Mouse (Mus musculus): ENCODE measurements around the gene Mpi. TPM values are rescaled to one million over a fixed set of nuclear protein-coding genes. Genes with fewer than 3 reads are reported as not detected.

Mpi gene
- polyA plus RNA-seq, 1 experiment from 2014 or later: 66.9 TPM

- Histone ChIP-seq H3K4me1 (peaks cover 41% of the 10 kb centered on the region), H3K27ac (no peak overlapping the region), H3K9me3 (no peaks in the 10 kb centered on the region), H3K27me3 (ENCODE audit: poor library complexity, severe bottlenecking) (no peaks in the 10 kb centered on the region), H3K36me3 (replicated peaks) (no peaks in the 10 kb centered on the region), H3K4me3 (no peak overlapping the region)
- no peak for DNase-seq (ENCODE audit: extremely low spot score, low spot score)
- 93% methylated on average over 4 of the region's 4 CpGs for WGBS
Observed at GRCm38 (mm10) chr9:57558625-57559024, 6.1 kb upstream of the Mpi start.

GRCm38 (mm10) chr9:57557215-57557614 is 4.7 kb upstream of the Mpi start:
- no peak for DNase-seq (ENCODE audit: extremely low spot score, low spot score)
- no peaks in the 10 kb centered on the region for H3K36me3 ChIP-seq (replicated peaks)
- peaks cover 40% of the 10 kb centered on the region for H3K4me1 ChIP-seq
- 83% methylated on average over 3 of the region's 3 CpGs for WGBS
- no peak overlapping the region for H3K27ac ChIP-seq
- no peaks in the 10 kb centered on the region for H3K27me3 ChIP-seq (ENCODE audit: poor library complexity, severe bottlenecking)
- no peaks in the 10 kb centered on the region for H3K9me3 ChIP-seq
- H3K4me3 ChIP-seq: no peak overlapping the region

DNA sequence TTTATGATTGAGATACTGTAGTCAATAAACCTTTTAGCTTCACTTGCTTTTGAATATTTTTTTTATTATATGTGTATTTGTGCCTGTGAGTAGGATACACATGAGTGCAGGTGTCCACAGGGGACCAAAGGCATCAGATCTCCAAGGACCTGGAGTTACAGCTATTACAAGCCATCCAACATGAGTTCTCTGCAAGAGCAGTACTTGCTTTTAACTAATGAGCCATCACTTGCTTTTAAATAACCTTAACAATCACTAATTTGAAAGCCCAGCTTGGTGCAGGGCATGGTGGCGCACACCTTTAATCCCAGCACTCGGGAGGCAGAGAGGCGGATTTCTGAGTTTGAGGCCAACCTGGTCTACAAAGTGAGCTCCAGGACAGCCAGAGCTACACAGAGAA is 2.2 kb upstream of the Mpi start:
- DNase-seq (ENCODE audit: extremely low spot score, low spot score): no peak
- Histone ChIP-seq H3K9me3 (no peaks in the 10 kb centered on the region), H3K36me3 (replicated peaks) (peaks cover 11% of the 10 kb centered on the region), H3K27ac (no peak overlapping the region), H3K4me1 (peaks cover 31% of the 10 kb centered on the region), H3K4me3 (no peak overlapping the region), H3K27me3 (ENCODE audit: poor library complexity, severe bottlenecking) (no peaks in the 10 kb centered on the region)
- WGBS: 48% methylated on average over 3 of the region's 3 CpGs

- no peaks in the 10 kb centered on the region for H3K9me3 ChIP-seq
- H3K27ac ChIP-seq: no peak overlapping the region
- WGBS: 68% methylated on average over 11 of the region's 11 CpGs
- H3K36me3 ChIP-seq (replicated peaks): peaks cover 28% of the 10 kb centered on the region
- H3K4me3 ChIP-seq: peak overlapping the region; percentile 81; the same call in 1 of the 2 replicates
- H3K27me3 ChIP-seq (ENCODE audit: poor library complexity, severe bottlenecking): no peaks in the 10 kb centered on the region
- DNase-seq (ENCODE audit: extremely low spot score, low spot score): no peak
- peaks cover 31% of the 10 kb centered on the region for H3K4me1 ChIP-seq
Observed at GRCm38 (mm10) chr9:57553119-57553518, 556 bp upstream of the Mpi start.

- DNase-seq (ENCODE audit: extremely low spot score, low spot score): no peak
- Histone ChIP-seq H3K27me3 (ENCODE audit: poor library complexity, severe bottlenecking) (no peaks in the 10 kb centered on the region), H3K27ac (no peak overlapping the region), H3K36me3 (replicated peaks) (peaks cover 55% of the 10 kb centered on the region), H3K9me3 (no peaks in the 10 kb centered on the region), H3K4me3 (no peak overlapping the region), H3K4me1 (peaks cover 31% of the 10 kb centered on the region)
- WGBS: 89% methylated on average over 11 of the region's 11 CpGs
Observed at GRCm38 (mm10) chr9:57550126-57550862, 2.3 kb downstream of the Mpi start.

GRCm38 (mm10) chr9:57549186-57549585 is 3.4 kb downstream of the Mpi start:
- Histone ChIP-seq H3K36me3 (replicated peaks) (peaks cover 66% of the 10 kb centered on the region), H3K27me3 (ENCODE audit: poor library complexity, severe bottlenecking) (no peaks in the 10 kb centered on the region), H3K9me3 (no peaks in the 10 kb centered on the region), H3K27ac (no peak overlapping the region), H3K4me3 (no peak overlapping the region), H3K4me1 (peaks cover 20% of the 10 kb centered on the region)
- DNase-seq (ENCODE audit: extremely low spot score, low spot score): no peak
- WGBS: 96% methylated on average over 4 of the region's 4 CpGs

GRCm38 (mm10) chr9:57547869-57548268 is 4.7 kb downstream of the Mpi start:
- no peak for DNase-seq (ENCODE audit: extremely low spot score, low spot score)
- Histone ChIP-seq H3K27me3 (ENCODE audit: poor library complexity, severe bottlenecking) (no peaks in the 10 kb centered on the region), H3K36me3 (replicated peaks) (peaks cover 79% of the 10 kb centered on the region), H3K27ac (no peak overlapping the region), H3K4me3 (no peak overlapping the region), H3K4me1 (peaks cover 11% of the 10 kb centered on the region), H3K9me3 (no peaks in the 10 kb centered on the region)
- 93% methylated on average over 11 of the region's 11 CpGs for WGBS

GRCm38 (mm10) chr9:57547287-57547686 is 5.3 kb downstream of the Mpi start:
- H3K36me3 ChIP-seq (replicated peaks): peaks cover 85% of the 10 kb centered on the region
- DNase-seq (ENCODE audit: extremely low spot score, low spot score): no peak
- 90% methylated on average over 5 of the region's 5 CpGs for WGBS
- no peak overlapping the region for H3K27ac ChIP-seq
- H3K9me3 ChIP-seq: no peaks in the 10 kb centered on the region
- no peaks in the 10 kb centered on the region for H3K27me3 ChIP-seq (ENCODE audit: poor library complexity, severe bottlenecking)
- no peak overlapping the region for H3K4me3 ChIP-seq
- peaks cover 8% of the 10 kb centered on the region for H3K4me1 ChIP-seq

DNA sequence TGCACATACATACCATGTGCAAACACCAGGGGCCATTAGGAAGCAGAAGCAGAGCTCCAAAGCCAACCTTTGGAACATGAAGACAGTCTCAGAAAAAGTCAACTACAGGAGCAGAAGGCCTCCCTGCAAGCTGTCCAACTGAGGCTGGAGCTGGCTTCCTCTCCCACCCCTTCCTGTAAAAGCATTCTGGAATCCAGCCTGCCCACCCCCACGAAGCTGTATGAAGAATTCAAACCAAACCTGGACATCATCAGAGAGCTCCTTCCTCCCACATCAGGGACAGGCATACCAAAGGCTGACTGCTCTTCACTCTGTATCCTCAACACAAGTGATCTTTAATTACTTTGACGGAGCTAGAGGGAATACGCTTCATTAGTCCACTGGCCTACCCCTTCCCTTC is 8.6 kb downstream of the Mpi start:
- Histone ChIP-seq H3K4me3 (no peak overlapping the region), H3K36me3 (replicated peaks) (peaks cover 98% of the 10 kb centered on the region), H3K27ac (no peak overlapping the region), H3K4me1 (peaks cover 4% of the 10 kb centered on the region), H3K9me3 (no peaks in the 10 kb centered on the region), H3K27me3 (ENCODE audit: poor library complexity, severe bottlenecking) (no peaks in the 10 kb centered on the region)
- DNase-seq (ENCODE audit: extremely low spot score, low spot score): no peak
- WGBS: 92% methylated on average over 3 of the region's 3 CpGs

DNA sequence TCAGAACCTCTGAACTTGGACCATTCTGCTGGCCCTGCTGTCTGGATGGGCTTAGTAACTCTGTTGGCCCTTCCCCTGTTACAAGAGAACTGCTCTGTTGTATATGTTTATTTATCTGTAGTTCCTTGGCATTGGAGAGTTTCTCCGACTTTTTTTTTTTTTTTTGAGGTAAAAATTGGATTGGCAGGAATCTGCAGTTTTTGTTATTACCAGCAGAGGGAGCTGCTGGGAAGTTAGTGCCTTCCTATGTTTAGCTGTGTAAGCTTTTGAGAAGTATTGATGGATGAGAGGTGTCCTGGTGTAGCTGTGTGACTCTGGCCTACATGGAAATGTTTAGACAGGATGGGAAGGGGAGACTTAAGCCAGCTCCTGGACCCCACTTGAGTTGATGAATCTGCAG is 11.3 kb downstream of the Mpi start:
- WGBS: 31% methylated on average over 1 of the region's 1 CpGs
- peaks cover 77% of the 10 kb centered on the region for H3K36me3 ChIP-seq (replicated peaks)
- peaks cover 27% of the 10 kb centered on the region for H3K4me1 ChIP-seq
- no peak overlapping the region for H3K27ac ChIP-seq
- H3K9me3 ChIP-seq: no peaks in the 10 kb centered on the region
- no peaks in the 10 kb centered on the region for H3K27me3 ChIP-seq (ENCODE audit: poor library complexity, severe bottlenecking)
- H3K4me3 ChIP-seq: no peak overlapping the region
- DNase-seq (ENCODE audit: extremely low spot score, low spot score): no peak

DNA sequence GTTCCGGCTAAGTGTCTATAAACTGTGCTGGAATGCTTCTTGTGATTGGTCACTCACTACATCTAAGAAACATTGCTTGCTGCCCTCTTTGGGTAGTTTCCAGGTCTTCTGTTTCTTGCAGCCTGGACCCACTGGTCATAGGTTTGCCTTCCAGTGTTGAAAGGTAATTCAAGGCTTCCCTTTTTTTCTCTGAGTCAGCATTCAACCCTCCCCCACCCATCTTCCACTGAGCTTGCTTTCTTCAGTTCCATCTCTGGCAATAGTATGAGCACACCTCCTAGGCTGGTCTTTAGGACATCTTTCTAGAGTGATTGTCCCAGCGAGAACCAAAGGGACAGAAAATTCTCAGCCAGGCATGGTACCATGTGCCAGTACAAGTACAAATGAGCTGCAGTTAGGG is 13.0 kb downstream of the Mpi start:
- peaks cover 64% of the 10 kb centered on the region for H3K36me3 ChIP-seq (replicated peaks)
- 93% methylated on average over 2 of the region's 2 CpGs for WGBS

DNA sequence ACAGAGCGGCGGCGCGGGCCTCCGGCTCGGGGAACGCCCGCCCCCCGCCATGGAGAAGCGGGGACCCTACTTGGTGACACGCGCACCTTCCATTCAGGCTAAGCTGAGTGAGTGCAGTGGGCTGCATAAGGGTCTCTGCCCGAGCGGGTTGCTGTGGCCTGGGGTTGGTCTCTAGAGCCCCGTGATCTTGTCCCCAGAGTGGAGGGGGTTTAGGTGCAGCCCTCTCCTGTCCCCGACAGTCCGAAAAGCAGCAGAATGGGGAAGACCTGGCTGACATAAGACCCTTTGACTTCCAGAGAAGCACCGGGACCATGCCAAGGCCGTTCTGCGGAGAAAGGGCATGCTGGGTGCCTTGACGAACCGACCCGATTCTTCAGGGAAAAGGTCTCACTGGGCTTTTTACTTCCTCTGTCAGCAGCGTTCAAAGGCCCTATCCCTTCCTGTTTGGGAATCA is 14.8 kb downstream of the Mpi start:
- DNase-seq (ENCODE audit: extremely low spot score, low spot score): no peak
- Histone ChIP-seq H3K4me1 (peaks cover 27% of the 10 kb centered on the region), H3K36me3 (replicated peaks) (peaks cover 64% of the 10 kb centered on the region), H3K4me3 (peak overlapping the region; percentile 85), H3K9me3 (no peaks in the 10 kb centered on the region), H3K27ac (peak overlapping the region; percentile 95), H3K27me3 (ENCODE audit: poor library complexity, severe bottlenecking) (no peaks in the 10 kb centered on the region)
- WGBS: under 1% methylated on average over 24 of the region's 24 CpGs

More for the DNA sequence above, 13.0 kb downstream of the Mpi start:
- Histone ChIP-seq H3K4me1 (peaks cover 27% of the 10 kb centered on the region), H3K27me3 (ENCODE audit: poor library complexity, severe bottlenecking) (no peaks in the 10 kb centered on the region), H3K27ac (no peak overlapping the region), H3K9me3 (no peaks in the 10 kb centered on the region), H3K4me3 (no peak overlapping the region)
- no peak for DNase-seq (ENCODE audit: extremely low spot score, low spot score)

DNA sequence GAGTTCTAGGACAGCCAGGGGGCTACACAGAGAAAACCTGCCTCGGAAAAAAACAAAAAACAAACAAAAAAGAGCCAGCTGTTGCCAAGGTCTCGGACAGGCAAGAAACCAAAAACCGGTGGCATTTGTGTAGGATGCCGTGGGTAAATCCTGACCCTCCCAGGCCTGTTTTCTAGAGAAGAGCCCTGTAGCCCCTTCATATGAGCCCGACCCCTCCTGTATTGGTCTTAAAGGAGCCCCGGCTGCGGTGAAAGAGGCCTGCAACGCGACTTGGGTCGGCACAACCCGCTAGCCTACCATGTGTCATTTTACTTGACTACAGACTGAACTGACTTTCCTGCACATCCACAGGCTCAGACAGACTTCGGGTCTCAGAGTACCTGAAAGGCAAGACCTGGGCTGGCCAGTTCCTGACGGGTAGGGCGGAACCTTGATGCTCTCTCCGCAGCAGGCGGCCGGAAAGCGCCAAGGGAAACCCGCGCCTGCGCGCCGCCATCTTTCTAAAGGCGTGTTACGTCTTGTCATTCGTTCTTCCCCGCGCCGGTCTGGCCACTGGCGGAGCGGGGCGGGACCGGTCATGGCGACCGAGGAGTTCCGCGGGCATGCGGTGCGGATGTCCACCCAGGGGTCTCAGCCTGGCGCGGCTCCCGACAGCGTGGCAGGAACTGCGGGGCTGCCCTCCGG is 15.4 kb downstream of the Mpi start, which contains the start of gene Fam219b:
TSS of gene Fam219b (plus strand) at position 485 of the 684 bp plus-strand sequence.
- Histone ChIP-seq H3K4me1 (peaks cover 27% of the 10 kb centered on the region), H3K36me3 (replicated peaks) (peaks cover 64% of the 10 kb centered on the region), H3K9me3 (no peaks in the 10 kb centered on the region), H3K27me3 (ENCODE audit: poor library complexity, severe bottlenecking) (no peaks in the 10 kb centered on the region), H3K27ac (peak within 1 kb of the TSS; percentile 95), H3K4me3 (peak within 1 kb of the TSS; percentile 85)
- 3% methylated on average over 45 of the region's 45 CpGs for WGBS
- peak; percentile 86 for DNase-seq (ENCODE audit: extremely low spot score, low spot score)
